Mouse (Mus musculus) neural tube, embryonic 12.5 days (tissue): ENCODE data around the gene Plk2. TPM values are rescaled to one million over a fixed set of nuclear protein-coding genes. Genes with fewer than 3 reads are reported as not detected.

Source experiments
- ATAC-seq: fragments of 200-750 bp; cut with Nextera tagmentation; 2 replicates; pipeline ENCODE4 v1.8.0; 2017; ENCODE audit warnings: low read depth, mild to moderate bottlenecking, moderate TSS enrichment, moderate library complexity; ENCODE audit not compliant: low FRiP score
- H3K27ac ChIP-seq: fragments of 300-500 bp; sonication (generic); 2 replicates; pipeline ENCODE4 v1.5.1; 2016
- H3K27me3 ChIP-seq: fragments of 300-500 bp; sonication (generic); replicated peaks from 2 replicates; pipeline ENCODE4 v1.6.1; 2016; ENCODE audit warnings: mild to moderate bottlenecking
- H3K36me3 ChIP-seq: fragments of 300-500 bp; sonication (generic); 2 replicates; pipeline ENCODE4 v1.6.1; 2016; ENCODE audit warnings: mild to moderate bottlenecking
- H3K4me1 ChIP-seq: fragments of 300-500 bp; sonication (generic); 2 replicates; pipeline ENCODE4 v1.6.1; 2016
- H3K4me2 ChIP-seq: fragments of 300-500 bp; sonication (generic); replicated peaks from 2 replicates; pipeline ENCODE4 v1.6.1; 2016; ENCODE audit warnings: mild to moderate bottlenecking
- H3K4me3 ChIP-seq: fragments of 300-500 bp; sonication (generic); 2 replicates; pipeline ENCODE4 v1.5.1; 2016
- H3K9ac ChIP-seq: fragments of 300-500 bp; sonication (generic); 2 replicates; pipeline ENCODE4 v1.6.1; 2016; ENCODE audit warnings: mild to moderate bottlenecking
- H3K9me3 ChIP-seq: fragments of 300-500 bp; sonication (generic); 2 replicates; pipeline ENCODE4 v1.6.1; 2016; ENCODE audit warnings: mild to moderate bottlenecking
- WGBS: fragments of 180-500 bp; shearing (Covaris S2); methylation state at CpG from one replicate; pipeline ENCODE4 v1.1.7; 2016; 5-methylcytosine and 5-hydroxymethylcytosine counted together
- polyA plus RNA-seq: library from polyadenylated mRNA; unstranded; fragments of >200 nt; fragmentation: Nextera tagmentation; extraction: Ambion mirVana; gene quantifications from 2 replicates; pipeline ENCODE4 v1.2.1, GENCODE M21; 2016

Plk2 gene
- polyA plus RNA-seq, 1 experiment from 2014 or later, result 93.3 TPM

DNA sequence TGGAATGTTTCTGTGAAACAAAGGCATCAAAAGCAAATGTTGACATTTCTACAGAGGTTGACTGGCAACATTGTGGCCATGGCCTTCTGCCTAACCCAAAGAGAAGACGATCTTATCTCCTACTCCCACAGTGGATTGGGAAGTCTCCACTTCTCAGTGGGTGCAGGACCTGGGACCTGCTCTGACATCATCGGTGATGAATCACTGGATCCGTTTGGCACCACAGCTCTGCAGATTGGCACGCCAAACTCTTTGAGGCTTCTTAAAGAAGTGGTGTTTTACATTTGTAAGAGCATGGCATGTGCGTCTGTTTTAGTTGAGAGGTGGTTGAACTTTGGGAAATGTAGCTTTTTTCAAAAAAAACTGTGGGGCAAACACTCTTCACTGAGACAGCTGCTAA is 23.8 kb downstream of the Plk2 start:
- Histone ChIP-seq H3K4me3 (no peak overlapping the region), H3K27me3 (no peaks in the 10 kb centered on the region), H3K36me3 (no peaks in the 10 kb centered on the region), H3K4me2 (no peak overlapping the region), H3K9me3 (no peaks in the 10 kb centered on the region), H3K27ac (no peak overlapping the region), H3K4me1 (no peaks in the 10 kb centered on the region), H3K9ac (no peak overlapping the region)
- 89% methylated on average over 5 of the region's 5 CpGs for WGBS
- ATAC-seq, result no peak

DNA sequence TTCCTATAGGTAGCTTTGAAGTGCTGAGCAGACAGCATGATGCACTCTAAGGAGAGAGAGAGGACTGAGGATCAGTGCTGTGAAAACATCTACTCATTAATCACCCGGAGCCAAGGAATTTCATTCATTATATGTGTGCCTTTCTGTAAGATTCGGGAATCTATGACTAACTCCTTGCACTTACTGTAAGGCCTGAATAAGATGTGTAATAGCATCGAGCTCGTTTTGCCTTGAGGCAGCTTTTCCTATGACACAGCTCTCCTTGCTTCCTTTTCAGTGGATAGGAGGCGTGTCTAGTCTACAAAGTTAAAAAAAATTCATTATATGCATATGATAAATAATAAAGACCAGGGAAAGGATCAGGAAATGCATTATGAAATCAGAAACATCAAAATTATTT is 24.8 kb downstream of the Plk2 start:
- Histone ChIP-seq H3K27me3 (no peaks in the 10 kb centered on the region), H3K9ac (no peak overlapping the region), H3K4me1 (no peaks in the 10 kb centered on the region), H3K9me3 (no peaks in the 10 kb centered on the region), H3K36me3 (no peaks in the 10 kb centered on the region), H3K4me2 (no peak overlapping the region), H3K4me3 (no peak overlapping the region), H3K27ac (no peak overlapping the region)
- no peak for ATAC-seq
- 87% methylated on average over 5 of the region's 5 CpGs for WGBS

DNA sequence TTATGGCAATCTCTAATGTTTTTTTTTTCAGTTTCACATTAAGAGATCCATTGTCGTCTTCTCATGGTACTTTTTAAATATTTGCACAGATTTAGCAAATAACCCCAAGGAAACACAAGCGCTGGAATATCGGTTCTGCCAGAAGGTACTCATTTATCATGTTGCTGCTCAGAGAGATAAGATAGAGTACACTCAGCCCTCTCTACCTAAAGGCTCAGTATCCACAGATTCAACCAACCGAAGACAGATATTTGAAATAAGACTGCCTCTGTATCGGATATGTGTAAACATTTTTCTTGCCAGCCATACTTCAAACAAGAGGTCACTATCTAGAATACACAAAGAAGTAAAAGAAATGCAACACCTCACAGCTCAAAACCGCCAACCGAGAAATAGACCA is 27.6 kb downstream of the Plk2 start:
- no peak overlapping the region for H3K4me2 ChIP-seq
- H3K9ac ChIP-seq, result no peak overlapping the region
- no peaks in the 10 kb centered on the region for H3K9me3 ChIP-seq
- H3K27me3 ChIP-seq, result no peaks in the 10 kb centered on the region
- no peaks in the 10 kb centered on the region for H3K36me3 ChIP-seq
- no peak overlapping the region for H3K4me3 ChIP-seq
- ATAC-seq, result no peak
- no peaks in the 10 kb centered on the region for H3K4me1 ChIP-seq
- 94% methylated on average over 7 of the region's 7 CpGs for WGBS
- no peak overlapping the region for H3K27ac ChIP-seq

DNA sequence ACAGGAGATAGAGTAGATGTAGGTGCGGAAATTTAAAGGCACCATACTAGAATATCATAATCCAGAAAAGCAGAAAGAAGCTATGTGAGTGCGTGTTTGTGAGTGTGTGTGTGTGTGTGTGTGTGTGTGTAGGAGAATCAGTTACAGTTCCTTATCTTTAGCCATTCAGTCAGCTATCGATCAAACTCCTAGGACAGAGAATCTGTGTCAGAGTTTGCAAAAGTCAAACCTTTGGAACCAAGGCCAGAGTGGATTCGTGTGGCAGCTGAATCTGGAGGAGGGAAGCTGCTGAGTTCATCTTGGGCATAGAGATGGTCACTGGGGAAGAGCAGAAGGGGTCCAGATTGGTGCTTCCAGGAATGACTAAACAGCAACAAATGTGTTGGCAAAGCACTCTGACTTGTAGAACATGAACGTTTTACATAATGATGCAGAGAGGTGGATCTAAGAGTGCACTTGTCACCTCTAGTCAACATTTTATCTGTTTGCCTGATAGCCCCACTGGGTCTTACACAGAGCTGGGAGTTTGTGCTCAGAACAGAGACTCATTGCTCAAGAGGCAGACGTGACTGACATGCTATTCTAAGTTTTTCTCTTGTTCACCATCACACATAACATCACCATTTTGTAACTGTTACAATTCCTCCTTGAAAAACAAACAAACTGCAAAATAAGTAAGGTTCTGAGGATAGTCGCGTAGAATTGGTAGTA is 30.8 kb downstream of the Plk2 start:
- Histone ChIP-seq H3K36me3 (no peaks in the 10 kb centered on the region), H3K9ac (no peak overlapping the region), H3K4me3 (no peak overlapping the region), H3K9me3 (no peaks in the 10 kb centered on the region), H3K4me2 (no peak overlapping the region), H3K4me1 (no peaks in the 10 kb centered on the region), H3K27me3 (no peaks in the 10 kb centered on the region), H3K27ac (no peak overlapping the region)
- 89% methylated on average over 8 of the region's 8 CpGs for WGBS
- no peak for ATAC-seq

DNA sequence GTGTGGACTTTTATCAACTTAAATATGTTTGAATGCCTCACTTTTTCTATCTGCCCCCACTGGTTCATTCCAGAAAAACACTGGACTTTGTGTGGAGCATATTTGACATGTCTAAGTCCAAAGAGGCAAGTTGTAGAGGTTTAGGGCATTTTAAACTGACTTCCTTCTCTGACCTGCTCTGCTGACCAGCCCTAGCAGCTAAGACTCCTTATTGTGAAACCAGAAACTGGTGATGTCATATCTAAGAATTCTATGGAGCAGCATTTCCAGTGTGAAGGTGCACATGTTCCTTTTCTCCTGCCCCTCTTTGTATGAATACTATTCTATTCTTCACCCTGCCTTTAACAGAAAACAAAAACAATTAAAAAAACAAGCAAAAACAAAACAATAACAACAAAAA is 36.5 kb downstream of the Plk2 start:
- H3K4me3 ChIP-seq, result no peak overlapping the region
- H3K27me3 ChIP-seq, result no peaks in the 10 kb centered on the region
- H3K4me2 ChIP-seq, result no peak overlapping the region
- H3K9me3 ChIP-seq, result no peaks in the 10 kb centered on the region
- no peak overlapping the region for H3K9ac ChIP-seq
- no peak for ATAC-seq
- no peaks in the 10 kb centered on the region for H3K4me1 ChIP-seq
- H3K36me3 ChIP-seq, result no peaks in the 10 kb centered on the region
- no peak overlapping the region for H3K27ac ChIP-seq

DNA sequence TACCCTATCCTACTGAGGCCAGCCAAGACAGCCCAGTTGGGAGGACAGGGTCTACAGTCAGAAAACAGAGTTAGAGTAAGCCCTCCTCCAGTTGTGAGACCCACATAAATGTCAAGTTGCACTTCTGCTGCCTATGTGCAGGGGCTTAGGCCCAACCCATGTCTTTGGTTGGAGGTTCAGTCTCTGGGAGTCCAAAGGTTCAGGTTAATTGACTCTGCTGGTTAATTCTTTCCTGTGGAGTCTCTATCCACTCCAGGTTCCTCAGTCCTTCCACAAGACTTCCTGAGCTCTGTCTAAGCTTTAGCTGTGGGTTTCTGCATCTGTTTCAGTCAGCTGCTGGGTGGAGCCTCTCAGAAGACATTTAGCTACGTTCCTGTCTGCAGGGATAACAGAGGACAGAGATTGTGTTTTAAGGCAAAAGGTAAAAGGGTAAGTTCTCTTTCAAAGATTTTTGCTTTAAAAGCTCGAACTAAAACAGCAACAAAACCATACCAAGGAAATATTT is 37.3 kb downstream of the Plk2 start:
- H3K4me2 ChIP-seq, result no peak overlapping the region
- no peaks in the 10 kb centered on the region for H3K9me3 ChIP-seq
- no peaks in the 10 kb centered on the region for H3K27me3 ChIP-seq
- no peaks in the 10 kb centered on the region for H3K4me1 ChIP-seq
- no peak overlapping the region for H3K9ac ChIP-seq
- H3K36me3 ChIP-seq, result no peaks in the 10 kb centered on the region
- H3K4me3 ChIP-seq, result no peak overlapping the region
- 63% methylated on average over 2 of the region's 2 CpGs for WGBS
- H3K27ac ChIP-seq, result no peak overlapping the region
- ATAC-seq, result no peak

DNA sequence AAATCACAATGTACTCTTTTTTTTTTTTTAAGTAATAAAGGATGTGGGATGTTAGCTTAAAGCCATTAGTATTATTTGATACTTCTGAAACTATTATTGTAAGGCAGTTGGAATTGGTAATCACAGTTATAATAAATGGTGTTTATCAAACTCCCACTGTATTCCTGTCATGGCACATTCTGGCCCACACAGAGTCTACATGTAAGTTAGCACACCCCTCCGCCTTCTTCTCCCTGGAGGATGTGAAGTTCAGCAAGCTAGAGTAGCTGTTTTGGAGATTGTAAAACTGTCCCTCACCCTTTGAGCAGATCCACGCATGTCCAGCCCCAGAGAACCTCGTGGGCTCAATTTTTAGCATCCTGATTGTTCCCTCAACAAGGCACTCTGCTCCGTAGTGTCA is 37.8 kb downstream of the Plk2 start:
- Histone ChIP-seq H3K9ac (no peak overlapping the region), H3K9me3 (no peaks in the 10 kb centered on the region), H3K4me2 (no peak overlapping the region), H3K36me3 (no peaks in the 10 kb centered on the region), H3K27me3 (no peaks in the 10 kb centered on the region), H3K27ac (no peak overlapping the region), H3K4me3 (no peak overlapping the region), H3K4me1 (no peaks in the 10 kb centered on the region)
- WGBS, result 78% methylated on average over 4 of the region's 4 CpGs
- ATAC-seq, result no peak

DNA sequence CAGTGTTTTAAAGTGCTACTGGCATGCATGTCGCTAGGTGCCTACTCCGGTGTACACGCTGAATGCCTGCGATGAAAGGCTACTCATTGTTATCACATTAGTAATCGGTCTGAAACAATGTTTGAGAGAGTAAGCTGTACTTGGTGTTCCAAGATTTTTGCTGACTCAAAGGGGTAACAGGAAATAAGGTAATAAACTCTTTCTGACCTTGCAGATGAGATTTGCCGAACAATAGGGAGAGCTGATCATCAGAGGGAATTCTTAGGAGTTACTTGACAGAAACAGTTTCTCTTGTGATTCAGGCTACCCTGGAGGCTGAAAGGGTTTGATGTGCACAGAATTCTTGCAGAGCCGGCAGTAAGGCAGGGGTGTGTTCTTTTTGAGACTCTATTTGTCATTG is 41.8 kb downstream of the Plk2 start:
- Histone ChIP-seq H3K4me1 (no peaks in the 10 kb centered on the region), H3K4me3 (no peak overlapping the region), H3K27ac (no peak overlapping the region), H3K27me3 (no peaks in the 10 kb centered on the region), H3K9me3 (no peaks in the 10 kb centered on the region), H3K36me3 (no peaks in the 10 kb centered on the region), H3K9ac (no peak overlapping the region), H3K4me2 (no peak overlapping the region)
- 63% methylated on average over 7 of the region's 7 CpGs for WGBS
- no peak for ATAC-seq

DNA sequence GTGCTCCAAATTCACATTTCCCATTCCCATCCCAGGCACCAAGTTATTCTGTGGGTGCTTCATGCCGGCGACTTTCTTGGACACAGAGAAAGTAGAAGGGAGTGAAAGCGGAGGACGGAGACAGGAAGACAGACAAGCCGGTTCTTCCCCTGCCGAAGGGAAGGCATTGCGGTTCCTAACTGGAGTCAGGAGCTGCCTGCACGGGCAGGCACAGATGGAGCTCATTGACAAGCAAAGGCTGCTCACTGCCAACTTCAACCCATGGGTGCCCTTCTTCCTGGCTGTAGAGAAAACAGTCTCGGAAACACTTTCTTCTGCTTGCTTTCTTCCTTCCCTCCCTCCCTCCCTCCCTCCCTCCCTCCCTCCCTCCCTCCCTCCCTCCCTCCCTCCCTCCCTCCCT is 43.8 kb downstream of the Plk2 start:
- no peak overlapping the region for H3K9ac ChIP-seq
- no peak overlapping the region for H3K4me2 ChIP-seq
- H3K27me3 ChIP-seq, result no peaks in the 10 kb centered on the region
- WGBS, result 87% methylated on average over 9 of the region's 9 CpGs
- H3K9me3 ChIP-seq, result no peaks in the 10 kb centered on the region
- no peak for ATAC-seq
- no peaks in the 10 kb centered on the region for H3K36me3 ChIP-seq
- no peak overlapping the region for H3K4me3 ChIP-seq
- no peak overlapping the region for H3K27ac ChIP-seq
- no peaks in the 10 kb centered on the region for H3K4me1 ChIP-seq

DNA sequence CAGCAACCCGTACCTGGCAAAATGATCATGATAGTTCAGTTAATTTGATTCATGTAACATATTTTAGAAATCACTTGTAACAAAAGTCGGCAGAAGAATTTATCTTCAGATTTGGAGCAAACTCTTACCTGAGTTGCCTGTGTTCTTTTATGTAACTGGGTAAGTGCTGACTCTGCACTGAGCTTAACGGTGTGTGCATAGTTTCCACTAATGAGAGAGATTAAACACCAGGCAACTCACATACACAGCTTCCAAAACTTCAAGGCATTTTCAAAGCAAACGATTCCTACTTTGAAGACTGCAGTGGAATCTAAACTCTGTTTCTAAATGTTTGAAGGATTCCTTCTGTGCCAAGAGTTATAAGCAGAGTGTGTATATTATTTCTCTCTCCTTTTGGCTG is 49.5 kb downstream of the Plk2 start:
- Histone ChIP-seq H3K27ac (no peak overlapping the region), H3K27me3 (no peaks in the 10 kb centered on the region), H3K9me3 (no peaks in the 10 kb centered on the region), H3K4me3 (no peak overlapping the region), H3K9ac (no peak overlapping the region), H3K4me2 (no peak overlapping the region), H3K36me3 (no peaks in the 10 kb centered on the region), H3K4me1 (no peaks in the 10 kb centered on the region)
- WGBS, result 86% methylated on average over 4 of the region's 4 CpGs
- ATAC-seq, result no peak

DNA sequence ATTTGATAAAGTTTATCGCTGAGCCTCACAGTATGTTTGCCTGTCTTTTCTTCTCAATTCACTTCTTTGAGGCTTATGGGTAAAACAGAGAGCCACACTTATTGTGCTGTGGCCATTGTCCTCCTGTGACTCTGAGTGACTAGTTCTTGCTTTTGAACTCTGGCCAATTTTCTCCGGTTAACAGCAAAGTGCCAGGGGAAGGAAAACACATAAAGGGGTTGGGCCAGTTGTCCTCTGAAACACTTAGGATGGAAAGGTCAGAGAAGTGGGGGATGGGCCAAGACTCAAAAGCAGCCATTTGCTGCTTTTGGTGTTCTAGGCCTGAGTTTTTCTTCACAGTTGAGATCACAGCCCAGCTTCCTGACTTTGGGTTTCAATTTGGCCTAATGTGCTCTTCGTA is 50.0 kb downstream of the Plk2 start:
- no peaks in the 10 kb centered on the region for H3K27me3 ChIP-seq
- H3K4me2 ChIP-seq, result no peak overlapping the region
- H3K9me3 ChIP-seq, result no peaks in the 10 kb centered on the region
- no peak overlapping the region for H3K4me3 ChIP-seq
- no peaks in the 10 kb centered on the region for H3K36me3 ChIP-seq
- no peak for ATAC-seq
- H3K27ac ChIP-seq, result no peak overlapping the region
- no peak overlapping the region for H3K9ac ChIP-seq
- H3K4me1 ChIP-seq, result no peaks in the 10 kb centered on the region
- 42% methylated on average over 3 of the region's 3 CpGs for WGBS

DNA sequence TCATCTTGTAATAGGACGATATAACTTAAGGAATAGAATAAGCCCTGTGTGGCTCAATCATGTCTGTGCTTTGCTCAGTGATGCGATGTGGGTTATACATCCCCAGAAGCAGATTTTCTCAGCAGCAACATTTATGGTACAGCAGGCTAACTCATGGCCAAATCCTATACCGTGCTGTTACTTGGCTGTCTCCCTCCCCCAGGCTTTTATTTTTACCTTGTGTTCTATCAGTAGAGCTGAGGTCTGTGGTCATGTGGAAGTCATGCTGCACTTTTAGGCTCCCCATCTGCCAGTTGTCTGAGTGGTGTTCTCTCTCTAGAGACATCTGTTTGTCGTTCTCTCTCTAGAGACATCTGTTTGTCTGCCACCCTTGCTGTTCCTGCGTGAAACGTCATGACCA is 51.6 kb downstream of the Plk2 start:
- WGBS, result 78% methylated on average over 6 of the region's 6 CpGs
- H3K27ac ChIP-seq, result no peak overlapping the region
- ATAC-seq, result no peak

DNA sequence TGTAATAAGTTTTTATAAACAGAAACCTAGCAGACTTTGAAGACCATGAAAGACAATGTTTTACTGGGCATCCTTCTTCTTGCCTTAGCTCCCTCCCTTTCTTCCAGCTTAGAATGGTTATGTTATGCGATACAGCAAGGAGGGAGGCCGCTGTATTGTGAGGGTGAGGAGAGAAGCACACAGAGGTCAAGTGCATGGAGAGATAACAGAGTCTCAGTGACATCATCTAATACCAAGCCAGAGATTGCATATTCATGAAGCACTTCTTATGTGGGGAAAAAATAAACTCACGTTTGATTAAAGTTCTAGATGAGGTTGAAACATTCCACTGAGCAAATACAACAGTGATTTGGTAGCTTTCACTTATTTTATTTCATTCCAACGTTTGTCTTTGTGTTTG is 55.2 kb downstream of the Plk2 start:
- WGBS, result 82% methylated on average over 4 of the region's 4 CpGs
- Histone ChIP-seq H3K9me3 (no peaks in the 10 kb centered on the region), H3K9ac (no peak overlapping the region), H3K4me3 (no peak overlapping the region), H3K4me1 (no peaks in the 10 kb centered on the region), H3K27me3 (no peaks in the 10 kb centered on the region), H3K27ac (no peak overlapping the region), H3K36me3 (no peaks in the 10 kb centered on the region), H3K4me2 (no peak overlapping the region)
- ATAC-seq, result no peak

More for the DNA sequence above, 51.6 kb downstream of the Plk2 start:
- no peaks in the 10 kb centered on the region for H3K27me3 ChIP-seq
- H3K36me3 ChIP-seq, result no peaks in the 10 kb centered on the region
- no peaks in the 10 kb centered on the region for H3K4me1 ChIP-seq
- H3K9me3 ChIP-seq, result no peaks in the 10 kb centered on the region
- no peak overlapping the region for H3K4me3 ChIP-seq
- no peak overlapping the region for H3K4me2 ChIP-seq
- H3K9ac ChIP-seq, result no peak overlapping the region
